In the genomic region with DNA sequence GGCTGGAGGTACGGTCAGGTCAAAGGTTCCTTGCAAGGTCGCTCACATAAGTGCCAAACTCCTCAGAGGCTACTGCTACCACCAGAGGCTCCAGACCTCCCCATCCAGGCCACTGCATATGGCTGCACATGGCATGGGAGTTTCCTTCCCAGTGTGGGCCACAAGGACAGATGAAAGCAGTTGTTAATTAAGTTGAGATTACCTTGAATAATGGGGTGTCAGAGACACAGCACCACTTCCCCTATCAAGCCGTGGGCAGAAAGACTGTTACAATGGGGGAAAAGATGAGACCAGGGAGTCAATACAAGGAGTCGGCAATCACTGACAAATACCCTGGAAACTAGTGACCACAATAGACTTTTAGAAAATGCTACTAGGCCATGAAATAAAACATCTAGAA, we compare ENCODE assay signal across 1 mouse cellular context.
TF ChIP-seq lines count a peak whose summit lies in the region.

No protein-coding gene starts in this region.

TF ChIP-seq in MEL, 35 proteins besides CTCF, POLR2A, EP300 and RAD21 (continued from another document):
- TF ChIP-seq RCOR1 (IDR thresholded peaks at IDR 0.05; ENCODE audit: low read depth, low read length) (no peak; the same call in 1 of the 2 replicates), TCF12 (IDR thresholded peaks at IDR 0.05; ENCODE audit: low read depth, low read length) (peak; percentile 33; the same call in 1 of the 2 replicates), CHD1 (IDR thresholded peaks at IDR 0.05; ENCODE audit: low read depth, low read length) (0 out of 2 replicates have a peak, but pooled peaks have one; percentile 74), SIN3A (IDR thresholded peaks at IDR 0.05; ENCODE audit: low read length) (no peak), MYB (IDR thresholded peaks at IDR 0.05; ENCODE audit: low read depth, low read length) (peak; percentile 67), MAZ (IDR thresholded peaks at IDR 0.05; ENCODE audit: low read depth, low read length) (no peak), MAX (IDR thresholded peaks at IDR 0.05; ENCODE audit: low read length) (no peak; the same call in 1 of the 2 replicates), CHD2 (IDR thresholded peaks at IDR 0.05; ENCODE audit: low read length) (no peak; the same call in 1 of the 2 replicates), ZNF384 (IDR thresholded peaks at IDR 0.05; ENCODE audit: low read depth, low read length) (no peak)
TF ChIP-seq in MEL: peak in this region for 10.
